Mouse (Mus musculus) common myeloid progenitor, adult 5-6 weeks (primary cell): ENCODE measurements around the gene Phpt1. TPM values are rescaled to one million over a fixed set of nuclear protein-coding genes. Genes with fewer than 3 reads are reported as not detected.
"Not testable (repeated sequence)": the region's sequence is repeated elsewhere in the genome, so short reads cannot be mapped to it uniquely, and the experiment has no call there.

Source experiments
- ATAC-seq: replicated peaks from 2 replicates; pipeline ENCODE4 v1.8.0; 2016; ENCODE audit warnings: low read depth, mild to moderate bottlenecking, moderate TSS enrichment, inconsistent platforms; ENCODE audit not compliant: poor library complexity, severe bottlenecking
- total RNA-seq: library from RNA; stranded (forward); fragments of 200-1000, 187-1606 nt; gene quantifications from 2 replicates; pipeline ENCODE4 v1.2.3, GENCODE M21; 2017

The Phpt1 gene
- total RNA-seq, 1 experiment from 2014 or later, result 33.5 TPM

DNA sequence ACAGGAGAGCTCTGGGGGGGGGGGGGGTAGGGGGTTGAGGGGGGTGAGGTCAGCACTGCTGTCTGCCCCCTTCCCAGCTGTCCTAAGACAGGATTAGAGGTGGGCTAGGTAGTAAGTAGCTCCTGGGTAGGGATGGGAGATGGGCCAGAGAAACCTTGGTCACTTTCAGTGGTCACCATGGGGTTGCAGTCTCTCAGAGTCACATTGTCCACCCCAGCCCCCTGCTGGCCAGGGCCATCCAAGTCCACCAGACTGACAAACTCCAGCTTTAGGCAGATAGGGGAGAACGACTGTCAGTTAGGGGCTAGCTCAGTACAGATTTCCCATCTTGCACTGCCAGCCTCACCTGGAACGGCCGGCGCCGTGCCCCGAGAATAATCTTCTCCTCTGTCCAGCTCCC is 8.5 kb downstream of the Phpt1 start:
- ATAC-seq, result no peak

DNA sequence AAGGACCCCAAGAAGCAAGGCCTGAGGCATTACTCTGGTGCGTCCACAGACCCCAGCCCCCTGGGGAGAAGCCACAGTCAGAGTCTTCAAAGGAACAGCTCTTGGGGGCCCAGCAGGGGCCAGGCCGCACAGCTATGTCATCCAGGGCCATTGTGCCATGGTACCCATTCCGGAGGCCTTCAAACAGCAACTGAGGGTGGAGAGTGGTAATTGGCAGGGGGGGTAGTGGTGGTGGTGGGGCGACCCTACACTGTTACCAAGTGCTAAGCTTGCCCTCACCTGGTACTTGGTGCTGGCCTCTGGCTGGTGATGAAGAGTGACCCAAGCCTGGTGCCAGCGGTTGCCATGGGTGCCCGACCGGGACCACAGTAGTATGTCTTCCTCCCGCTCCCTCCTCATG is 9.3 kb downstream of the Phpt1 start:
- no peak for ATAC-seq

DNA sequence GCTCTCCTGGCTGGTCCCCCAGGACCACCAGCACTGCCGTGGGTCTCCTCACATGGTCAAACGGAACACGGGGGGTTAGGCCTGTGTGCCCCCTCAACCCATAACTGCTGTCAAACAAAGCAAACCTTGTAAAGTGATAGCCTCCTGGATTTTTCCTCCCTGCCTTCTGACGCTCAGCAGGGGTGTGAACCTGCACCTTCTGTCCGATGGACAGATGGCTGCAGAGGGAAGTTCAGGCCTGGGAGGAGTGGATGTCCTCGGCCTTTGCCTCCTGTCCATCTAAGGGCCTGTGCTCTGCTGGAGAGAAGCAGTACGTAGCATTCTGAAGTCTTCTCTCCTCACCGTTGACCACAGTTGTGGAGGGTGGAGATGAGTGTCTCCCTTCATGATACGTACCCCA is 13.1 kb downstream of the Phpt1 start:
- ATAC-seq, result no peak

DNA sequence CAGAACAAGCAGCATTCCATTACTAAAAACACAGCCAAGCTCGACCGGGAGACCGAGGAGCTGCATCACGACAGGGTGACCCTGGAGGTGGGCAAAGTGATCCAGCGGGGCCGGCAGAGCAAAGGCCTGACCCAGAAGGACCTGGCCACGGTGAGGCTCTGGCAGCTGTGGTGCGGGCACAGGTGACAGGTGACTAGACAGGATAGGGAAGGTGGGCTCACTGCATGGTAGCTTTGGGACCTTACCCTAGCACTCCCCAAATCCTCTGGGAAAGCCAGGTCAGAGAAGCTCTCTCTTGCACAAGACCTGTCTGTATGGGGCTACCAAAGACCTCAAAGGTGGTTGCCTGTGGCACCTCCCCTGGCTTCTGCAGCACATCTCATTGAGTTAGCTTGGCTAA is 14.5 kb downstream of the Phpt1 start:
- ATAC-seq, result no peak

DNA sequence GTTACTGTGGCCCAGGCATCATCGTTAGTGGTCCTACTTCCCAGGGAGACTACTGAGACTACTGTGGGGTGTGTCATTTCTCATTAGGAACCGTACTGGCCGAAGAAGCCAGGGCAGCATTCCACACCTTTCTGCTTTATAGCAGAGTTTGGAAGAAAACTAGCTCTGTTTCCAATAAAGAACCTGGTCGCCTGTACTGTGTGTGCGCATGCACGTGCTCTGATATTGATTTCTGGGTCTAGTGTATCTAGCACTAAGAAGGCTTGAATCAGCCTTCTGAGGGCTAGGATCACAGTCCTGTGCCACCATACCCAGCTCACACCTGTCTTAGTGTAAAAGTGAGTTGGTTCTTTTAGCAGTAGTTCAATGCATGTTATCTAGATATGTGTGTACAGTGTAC is 16.2 kb downstream of the Phpt1 start:
- ATAC-seq, result no peak

DNA sequence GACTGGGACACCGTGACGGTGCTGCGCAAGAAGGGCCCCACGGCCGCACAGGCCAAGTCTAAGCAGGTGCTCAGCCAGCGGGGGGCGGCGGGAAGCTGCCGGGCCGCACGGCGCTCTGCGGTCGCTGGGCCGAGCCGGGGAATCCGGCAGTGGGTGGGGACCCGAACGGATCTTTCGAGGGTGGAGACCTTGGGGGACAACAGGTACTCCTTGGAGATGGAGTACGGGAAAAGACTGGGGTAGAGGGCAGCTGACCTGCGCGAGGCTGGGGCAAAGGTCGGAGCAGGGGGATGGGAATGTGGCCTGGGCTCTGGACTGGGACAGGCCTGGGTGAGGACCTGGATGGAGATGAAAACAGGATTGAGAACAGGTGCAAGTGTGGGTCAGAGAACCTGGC is 17.1 kb downstream of the Phpt1 start:
- ATAC-seq, result peak; percentile 9; the same call in 1 of the 2 replicates

DNA sequence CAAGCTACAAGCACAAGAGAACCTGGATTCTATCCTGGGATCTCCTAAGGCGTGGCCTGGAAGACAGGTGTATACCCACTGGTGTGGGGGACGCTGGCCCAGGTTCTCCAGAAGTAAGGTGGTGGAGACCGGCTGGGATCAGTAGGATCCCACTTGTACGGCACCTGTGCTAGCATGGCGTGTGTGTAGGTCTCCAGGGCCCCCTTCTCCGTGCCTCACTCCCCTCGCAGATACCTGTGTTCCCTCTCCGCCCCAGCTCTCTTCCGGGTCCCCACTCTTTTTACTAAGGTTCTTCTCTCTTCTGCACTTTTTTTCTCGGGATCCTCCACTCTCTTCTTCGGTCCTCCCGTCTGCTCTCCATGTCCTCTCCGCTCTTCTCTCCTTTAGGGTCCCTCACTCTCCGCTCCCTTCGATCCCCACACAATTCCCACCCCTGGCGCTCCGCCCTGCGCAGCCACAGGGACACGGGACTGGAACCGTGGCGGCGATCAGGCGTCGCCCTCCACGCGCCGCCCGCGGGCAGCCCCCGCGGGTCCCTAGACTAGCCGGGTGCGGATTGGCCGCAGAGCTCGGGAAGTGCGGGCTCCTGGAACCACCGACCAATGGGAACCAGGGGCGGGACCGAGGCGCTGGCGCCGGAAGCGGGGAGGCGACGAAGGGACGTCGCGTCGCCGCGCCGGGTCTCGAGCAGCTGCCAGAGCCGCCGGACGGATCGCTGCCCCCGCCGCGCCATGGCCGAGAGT is 17.6 kb downstream of the Phpt1 start, which contains the start of gene Edf1:
Gene Edf1 (plus strand): TSS at position 627 of the 743 bp plus-strand sequence.
- peak; percentile 97 for ATAC-seq

DNA sequence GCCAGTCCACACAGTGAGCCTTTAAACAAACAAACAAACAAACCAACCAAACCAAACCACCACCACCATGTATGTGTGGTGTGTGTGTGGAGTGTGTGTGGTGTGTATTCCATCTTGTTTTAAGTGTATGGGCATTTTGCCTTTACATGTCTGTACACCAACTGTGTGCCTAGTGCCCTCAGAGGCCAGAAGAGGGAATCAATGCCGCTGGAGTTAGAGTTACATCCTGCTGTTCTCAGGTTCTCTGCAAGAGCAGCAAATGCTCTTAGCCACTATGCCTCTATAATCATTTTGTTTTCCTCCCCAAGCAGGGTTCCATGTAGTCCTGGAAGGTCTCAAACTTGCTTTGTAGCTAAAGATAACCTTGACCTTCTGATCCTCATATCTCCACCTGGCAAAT is 18.7 kb downstream of the Phpt1 start:
- no peak for ATAC-seq

DNA sequence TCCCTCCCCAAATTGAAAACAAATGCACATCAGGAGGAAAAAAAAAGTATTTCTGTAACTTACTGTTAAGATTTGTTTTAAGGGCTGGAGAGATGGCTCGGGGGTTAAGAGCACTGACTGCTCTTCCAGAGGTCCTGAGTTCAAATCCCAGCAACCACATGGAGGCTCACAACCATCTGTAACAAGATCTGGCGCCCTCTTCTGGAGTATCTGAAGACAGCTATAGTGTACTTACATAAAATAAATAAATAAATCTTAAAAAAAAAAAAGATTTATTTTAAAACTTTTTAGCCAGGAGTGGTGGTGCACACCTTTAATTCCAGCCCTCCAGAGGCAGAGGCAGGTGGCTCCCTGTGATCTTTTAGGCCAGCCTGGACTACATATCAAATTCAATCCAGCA is 19.5 kb downstream of the Phpt1 start:
- not testable (repeated sequence) for ATAC-seq

DNA sequence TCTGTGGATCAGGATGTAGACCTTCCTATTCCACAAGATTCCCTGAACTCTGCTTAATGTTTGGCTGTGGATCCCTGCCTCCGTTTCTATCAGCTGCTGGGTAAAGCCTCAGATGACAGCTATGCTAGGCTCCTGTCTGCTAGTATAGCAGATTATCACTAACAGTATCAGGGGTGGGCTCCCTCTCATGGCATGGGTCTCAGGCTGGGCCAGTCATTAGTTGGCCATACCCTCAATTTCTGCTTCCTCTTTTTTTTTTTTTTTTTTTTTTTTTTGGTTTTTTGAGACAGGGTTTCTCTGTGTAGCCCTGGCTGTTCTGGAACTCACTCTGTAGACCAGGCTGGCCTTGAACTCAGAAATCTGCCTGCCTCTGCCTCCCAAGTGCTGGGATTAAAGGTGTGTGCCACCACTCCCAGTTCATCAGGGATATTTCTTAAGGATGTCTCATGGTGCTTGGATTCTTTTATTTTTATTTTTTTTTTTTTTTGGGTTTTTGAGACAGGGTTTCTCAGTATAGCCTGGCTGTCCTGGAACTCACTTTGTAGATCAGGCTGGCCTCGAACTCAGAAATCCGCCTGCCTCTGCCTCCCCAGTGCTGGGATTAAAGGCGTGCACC is 21.7 kb downstream of the Phpt1 start:
- not testable (repeated sequence) for ATAC-seq

DNA sequence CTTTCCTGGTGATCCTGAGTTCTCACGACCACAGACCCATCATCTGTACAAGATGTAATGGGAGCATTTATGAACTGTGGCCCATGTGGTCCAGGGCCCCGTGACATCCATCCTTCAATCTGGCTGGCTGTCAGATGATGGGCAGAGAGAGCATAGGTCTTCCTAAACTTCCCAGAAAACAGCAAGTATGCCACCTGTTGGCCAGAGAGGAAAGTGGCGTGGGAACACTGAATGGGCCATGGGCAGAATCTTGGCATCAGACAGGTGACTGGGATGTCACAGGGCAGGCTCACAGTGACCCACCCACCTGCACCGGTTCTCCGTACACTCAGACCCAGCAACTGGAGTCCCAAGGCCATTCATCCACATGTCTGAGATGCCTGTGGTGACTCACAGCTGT is 23.8 kb downstream of the Phpt1 start:
- no peak; the same call in 1 of the 2 replicates for ATAC-seq

DNA sequence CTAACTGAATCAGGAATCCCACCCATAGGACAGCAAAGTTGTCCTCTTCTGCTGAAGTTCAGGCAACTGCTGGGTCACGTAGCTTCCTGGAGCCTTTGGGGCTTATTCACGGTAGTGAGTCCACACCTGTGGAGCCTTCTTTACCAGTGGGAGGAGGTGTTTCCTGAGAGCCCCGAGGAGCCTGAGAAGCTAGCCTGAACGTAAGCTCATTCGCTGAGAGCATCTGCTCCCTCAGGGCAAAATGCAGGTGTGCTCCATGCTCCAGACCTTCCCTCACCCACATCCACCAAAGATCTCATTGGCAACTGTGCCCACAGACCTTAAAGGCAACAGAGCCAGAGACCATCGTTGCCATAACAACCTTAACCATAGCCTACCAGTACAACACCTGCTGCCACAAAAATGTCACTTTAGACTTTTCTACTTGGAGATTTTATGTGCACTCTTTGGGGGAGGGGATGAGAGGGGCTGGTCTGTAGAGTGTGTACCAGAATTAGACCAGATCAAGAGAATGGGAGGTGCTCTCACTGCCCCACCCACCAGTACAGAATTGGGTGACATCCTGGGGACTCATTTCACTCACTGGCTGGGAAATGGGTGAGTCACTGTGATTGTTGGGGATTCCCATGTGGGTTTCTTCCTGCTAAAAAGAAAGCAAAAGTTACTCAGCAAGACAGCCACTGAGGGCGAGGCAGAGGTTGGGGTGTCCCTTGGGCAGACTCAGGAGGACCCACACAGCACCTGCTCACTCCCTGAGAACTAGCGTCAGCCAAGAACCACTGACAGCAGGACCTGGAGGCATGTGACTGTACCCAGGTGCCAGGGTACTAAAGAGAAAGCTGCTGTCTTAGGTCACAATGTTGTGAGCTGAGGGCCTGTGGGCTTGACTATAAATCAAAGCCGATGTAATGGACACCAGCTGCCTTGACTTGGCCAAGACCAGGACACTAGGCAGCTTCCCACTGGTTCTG is 25.7 kb downstream of the Phpt1 start:
- ATAC-seq, result no peak

DNA sequence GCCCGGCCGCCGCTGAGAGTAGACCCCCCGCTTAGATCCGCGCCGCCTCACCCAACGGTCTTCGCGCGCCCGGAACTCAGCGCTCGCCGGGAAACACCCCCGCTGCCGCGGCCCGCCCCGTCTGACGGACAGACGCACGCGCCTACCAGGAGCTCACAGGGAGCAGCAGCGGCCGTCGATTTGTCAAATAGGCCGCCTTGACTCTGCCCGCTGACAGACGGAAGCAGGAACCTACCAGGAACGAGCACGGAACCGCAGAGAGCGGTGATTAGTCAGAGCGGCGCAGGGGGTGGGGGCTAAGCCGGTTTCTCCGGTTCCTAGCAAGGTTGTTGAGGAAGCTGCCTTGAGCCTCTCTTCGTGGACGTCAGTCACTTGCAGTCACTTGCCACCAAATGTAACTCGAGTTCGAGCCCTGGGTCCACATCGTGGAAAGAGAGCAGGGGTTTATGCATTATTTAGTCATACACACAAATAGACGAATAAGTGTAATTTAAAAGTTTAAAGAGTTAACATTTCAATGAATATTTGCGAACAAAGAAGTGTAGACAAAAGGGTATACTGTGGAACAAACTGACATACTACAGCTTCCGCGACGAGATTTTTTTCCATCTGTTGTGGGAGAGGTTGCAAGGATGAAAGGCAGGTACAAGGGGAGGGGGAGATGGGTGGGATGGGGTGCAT is 28.1 kb downstream of the Phpt1 start, which contains the start of gene Traf2:
Gene Traf2 (minus strand): TSS at position 130 of the 681 bp plus-strand sequence.
- peak; percentile 99 for ATAC-seq

DNA sequence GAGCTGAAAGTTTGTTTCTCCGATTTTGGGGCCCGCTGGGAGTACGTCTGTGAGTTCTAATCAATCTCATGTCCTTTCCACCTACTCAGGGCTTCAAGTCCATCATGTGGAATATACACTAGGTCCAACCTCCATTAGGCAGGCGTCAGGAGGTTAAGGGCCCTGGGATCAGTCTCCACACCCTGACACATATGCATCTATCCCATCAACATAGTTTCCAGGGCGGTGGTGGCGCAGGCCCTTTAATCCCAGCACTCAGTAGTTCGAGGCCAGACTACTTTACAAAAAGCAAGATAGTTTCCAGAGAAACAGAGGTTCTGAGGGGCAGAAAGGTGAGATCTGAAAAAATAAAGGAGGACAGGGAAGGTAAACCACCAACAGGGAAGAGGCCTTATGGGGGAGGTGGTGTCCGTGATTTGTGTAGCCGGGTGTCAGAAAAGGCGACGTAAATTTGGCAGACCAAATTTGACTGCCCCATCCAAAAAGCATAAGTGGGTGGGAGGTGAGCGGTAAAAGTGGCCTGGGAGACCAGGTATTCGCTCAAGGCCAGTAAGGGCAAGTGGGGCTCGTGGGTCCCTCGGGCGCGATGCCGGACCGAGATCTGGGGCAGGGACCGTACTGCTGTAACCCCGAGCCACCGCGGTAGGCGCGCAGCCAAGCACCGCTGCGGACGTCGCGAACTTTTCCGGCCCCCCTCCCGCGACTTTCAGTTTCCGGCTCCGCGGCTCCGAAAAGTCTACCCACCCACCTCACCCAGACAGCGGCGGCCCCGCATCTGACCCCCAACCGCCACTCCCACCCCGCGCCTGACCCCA is 28.8 kb downstream of the Phpt1 start:
- ATAC-seq, result peak; percentile 26; the same call in 1 of the 2 replicates

DNA sequence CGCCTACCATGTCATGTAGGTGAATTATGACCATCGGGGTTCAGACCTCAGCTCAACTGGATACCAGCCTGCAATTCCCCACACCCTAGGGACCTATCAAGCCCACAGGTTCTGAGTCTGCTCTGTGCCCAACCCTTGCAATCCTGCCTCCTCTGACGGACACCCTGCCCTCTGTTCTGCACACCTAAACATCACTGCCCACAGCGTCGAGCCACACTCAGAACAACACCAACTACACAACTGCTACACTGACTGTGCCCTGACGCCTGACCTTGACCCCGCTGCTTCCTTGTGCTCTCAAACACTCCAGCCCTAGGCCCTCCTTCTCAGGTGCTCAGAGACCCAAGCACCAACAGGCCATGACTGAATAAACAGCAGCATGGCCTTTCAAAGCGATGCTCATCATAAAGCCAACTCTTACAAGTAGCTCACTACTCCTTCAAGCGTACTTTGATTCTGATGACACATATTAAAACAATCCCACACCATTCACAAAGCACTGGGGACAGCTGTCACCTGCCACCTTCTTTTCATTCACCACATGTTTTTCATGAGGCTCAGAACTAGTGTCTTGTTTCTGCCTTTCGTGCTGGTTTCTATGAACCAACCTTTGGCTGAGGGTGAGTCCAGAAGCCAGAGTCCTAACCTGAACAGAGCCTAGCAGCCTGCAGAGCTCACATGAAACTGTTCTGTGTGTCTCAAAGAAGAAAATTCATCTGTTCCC is 33.2 kb downstream of the Phpt1 start:
- no peak for ATAC-seq

DNA sequence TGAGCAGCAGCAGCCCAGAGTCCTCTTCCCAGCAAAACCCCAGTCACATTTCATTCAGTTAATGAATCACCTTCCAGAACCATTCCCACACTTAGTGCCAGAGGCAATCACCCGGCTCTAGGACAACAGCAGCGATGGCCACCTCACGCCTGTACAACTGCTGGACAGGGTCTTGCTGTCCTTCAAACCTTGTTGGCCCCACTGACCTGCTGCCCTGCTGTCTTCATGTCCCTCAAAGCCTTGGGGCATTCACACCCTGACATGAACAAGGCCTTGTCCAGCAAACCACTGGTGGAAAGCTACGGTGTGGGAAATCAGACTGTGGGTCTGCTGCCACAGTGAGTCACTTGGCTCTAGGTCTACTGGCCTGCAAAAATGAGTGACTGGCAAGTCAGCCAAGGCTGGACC is 34.5 kb downstream of the Phpt1 start:
- ATAC-seq, result no peak

DNA sequence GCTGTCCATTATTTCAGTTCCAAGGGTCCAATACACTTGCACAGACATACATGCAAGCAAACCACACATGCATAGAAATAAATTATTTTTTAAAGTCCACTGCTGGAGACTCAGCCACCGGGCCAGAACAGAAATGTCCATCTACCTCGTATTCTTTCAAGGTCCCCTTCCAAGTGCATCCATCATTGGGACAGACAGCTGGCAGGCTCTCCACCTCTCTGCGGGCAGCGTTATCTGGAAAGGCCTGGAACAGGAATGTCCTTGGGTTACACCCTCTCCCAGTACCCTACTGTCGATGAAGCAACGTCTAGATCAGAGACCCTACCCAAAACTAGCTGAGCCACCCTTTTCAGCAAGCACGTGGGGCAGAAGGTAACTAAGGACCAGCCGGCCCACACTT is 38.5 kb downstream of the Phpt1 start:
- ATAC-seq, result no peak

DNA sequence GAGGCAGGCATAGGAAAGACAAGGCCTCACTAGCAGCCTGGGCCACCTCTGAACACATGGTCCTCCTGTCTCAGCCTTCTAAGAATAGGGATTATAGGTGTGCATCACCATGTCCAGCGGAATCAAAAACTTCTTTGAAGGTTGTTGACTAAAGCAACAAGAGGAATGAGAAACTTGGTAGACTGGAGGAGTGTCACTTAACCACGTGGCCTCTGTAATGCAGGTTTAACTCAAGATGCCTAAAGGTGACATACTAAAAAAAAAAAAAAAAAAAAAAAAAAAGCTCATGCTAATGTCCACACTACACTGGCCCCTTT is 40.2 kb downstream of the Phpt1 start:
- no peak for ATAC-seq
